Mouse (Mus musculus) c-Kit-positive CD71-positive TER-119-positive erythroid progenitor cells, embryonic 14.5 days (primary cell): ENCODE results near the gene Gm9508.
"Not testable (repeated sequence)": the region's sequence is repeated elsewhere in the genome, so short reads cannot be mapped to it uniquely, and the experiment has no call there.

ENCODE experiments used
- DNase-seq: peaks from one replicate; pipeline ENCODE4 v3.0.0-alpha.2; 2013; ENCODE audit warnings: low spot score

The Gm9508 gene

DNA sequence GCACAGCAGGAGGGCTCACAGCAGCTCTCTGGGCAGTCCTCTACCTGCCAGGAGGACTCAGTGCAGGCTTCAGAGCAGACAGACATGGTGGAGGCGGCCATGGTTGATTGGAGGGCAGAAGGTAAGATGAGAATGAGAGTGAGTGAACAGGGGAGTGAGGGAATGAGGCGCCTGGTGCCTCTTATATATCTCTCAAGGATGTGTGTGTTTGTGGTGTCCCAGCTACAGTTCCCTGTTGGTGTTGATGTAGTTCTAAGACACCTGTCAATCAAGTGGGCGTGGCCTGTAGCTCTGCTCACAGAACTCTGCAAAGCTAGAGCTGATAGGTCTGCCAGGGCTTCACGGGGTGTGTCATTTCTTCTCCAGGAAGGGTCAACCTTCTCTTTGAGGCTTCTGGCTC, at the start of gene Gm9508:
TSS of gene Gm9508 (minus strand) at position 101 of the 400 bp plus-strand sequence.
- DNase-seq, result no peak

DNA sequence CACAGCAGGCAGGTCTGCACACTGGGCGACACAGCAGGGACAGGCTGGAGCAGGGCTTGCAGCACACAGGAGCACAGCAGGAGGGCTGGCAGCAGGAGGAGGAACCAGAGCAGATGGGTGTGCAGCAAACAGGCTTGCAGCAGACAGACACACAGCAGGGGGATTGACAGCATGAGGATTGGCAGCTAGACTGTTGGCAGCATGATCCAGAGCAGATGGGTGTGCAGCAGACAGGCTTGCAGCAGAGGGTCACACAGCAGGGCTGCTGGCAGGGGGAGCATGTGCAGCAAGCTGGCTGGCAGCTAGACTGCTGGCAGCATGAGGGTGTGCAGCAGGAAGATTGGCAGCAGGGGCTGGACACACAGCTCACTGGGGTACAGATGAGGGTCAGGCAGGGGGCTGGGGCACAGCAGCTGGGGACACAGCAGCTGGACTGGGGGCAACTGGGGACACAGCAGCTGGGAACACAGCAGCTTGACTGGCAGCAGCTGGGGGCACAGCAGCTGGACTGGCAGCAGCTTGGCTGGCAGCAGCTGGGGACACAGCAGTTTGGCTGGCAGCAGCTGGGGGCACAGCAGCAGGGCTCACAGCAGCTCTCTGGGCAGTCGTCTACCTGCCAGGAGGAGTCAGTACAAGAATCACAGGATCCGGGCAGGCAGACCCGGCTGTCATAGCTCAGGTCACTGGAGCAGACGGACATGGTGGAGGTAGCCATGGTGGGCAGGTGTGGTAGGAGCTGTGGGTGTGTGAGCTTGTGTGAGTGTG, 45.1 kb upstream of the Gm9508 start, which contains the start of gene Gm18596:
TSS of gene Gm18596 (minus strand) at position 715 of the 765 bp plus-strand sequence.
- DNase-seq, result not testable (repeated sequence)

DNA sequence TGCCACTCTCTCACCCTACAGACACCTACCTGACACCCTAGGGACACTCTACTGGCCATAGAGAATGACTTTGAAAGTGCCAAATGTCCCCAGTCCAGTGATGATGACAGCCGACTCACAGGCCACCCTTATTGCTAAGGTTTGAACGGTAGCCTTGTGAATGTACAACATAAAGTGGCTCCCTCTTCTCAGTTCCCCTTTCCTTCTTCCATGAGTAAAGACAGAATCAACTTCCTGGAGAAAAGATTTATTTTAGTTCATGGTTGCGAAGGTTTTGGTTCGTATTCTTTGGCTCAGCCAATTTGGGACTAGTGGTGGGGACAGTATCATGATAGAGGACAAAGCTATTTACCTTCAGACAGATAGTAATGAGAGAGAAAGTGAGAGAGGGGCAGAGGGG, 41.9 kb upstream of the Gm9508 start:
- DNase-seq, result no peak

DNA sequence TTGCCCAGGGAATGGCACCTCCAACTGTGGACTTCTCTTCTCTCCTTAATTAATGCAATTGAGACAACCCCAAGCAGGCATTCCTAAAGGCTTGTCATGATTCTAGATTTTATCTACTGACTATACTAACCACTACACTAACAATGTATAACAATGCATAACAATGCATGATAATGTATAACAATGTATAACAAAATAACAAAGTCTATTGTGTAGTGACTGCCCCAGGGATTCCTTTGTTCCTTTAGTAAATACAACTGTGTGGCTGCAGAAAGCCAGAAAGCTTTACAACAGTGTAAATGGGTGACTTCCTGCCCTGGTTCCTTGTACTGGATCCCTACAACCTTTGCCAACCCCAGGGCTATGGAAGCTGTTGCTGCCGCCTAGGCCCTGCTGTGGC, 38.9 kb upstream of the Gm9508 start:
- DNase-seq, result no peak

DNA sequence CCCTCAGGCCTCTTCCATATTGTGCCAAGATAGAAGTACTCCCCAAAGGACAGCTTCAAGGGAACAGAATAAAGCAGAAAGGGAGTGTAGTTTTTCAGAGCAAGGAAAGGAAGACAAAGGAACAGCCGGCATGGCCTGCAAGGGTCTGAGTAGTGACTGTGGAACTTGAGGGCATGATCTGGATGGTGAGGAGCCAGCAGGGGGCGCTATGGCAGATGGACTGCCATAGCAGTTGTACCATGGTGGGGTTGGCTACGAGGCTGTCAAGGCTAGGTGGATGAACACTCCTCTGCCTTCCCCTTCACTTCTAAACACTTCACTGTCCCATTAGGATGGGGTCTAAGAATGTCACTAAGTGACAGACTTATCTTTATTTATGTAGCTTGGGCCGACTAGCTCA, 32.2 kb upstream of the Gm9508 start:
- DNase-seq, result peak; percentile 22

DNA sequence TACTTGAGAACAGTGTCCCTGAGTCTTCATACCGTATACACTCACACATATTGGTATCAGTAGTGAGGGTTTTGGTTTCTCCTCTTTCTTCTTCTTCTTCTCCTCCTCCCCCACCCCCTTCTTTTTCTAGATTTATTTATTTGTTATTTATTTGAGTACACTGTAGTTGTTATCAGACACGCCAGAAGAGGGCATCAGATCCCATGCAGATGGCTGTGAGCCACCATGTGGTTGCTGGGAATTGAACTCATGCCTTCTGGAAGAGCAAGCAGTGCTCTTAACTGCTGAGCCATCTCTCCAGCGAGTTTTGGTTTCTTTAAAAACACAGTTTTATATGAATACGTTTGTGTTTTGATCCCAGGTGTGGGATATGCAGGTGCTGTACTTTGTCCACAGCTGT, 31.2 kb upstream of the Gm9508 start:
- no peak for DNase-seq

DNA sequence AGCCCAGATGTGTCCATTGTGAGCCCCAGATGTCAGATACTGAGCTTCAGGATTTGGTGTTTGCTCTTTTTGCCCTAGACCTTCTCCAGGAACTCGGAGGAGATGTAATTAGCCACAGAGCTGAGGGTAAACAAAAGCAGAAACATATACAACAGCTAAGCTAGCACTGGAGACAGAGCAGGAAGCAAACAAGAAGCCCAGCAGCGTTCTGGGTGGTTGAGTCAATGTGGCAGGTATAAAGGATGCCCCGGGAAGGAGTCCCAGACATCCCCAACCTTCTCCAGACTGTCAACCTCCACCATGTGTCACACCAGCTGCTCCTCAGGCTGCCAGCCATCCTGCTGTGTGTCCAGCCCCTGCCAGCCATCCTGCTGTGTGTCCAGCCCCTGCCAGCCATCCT, 29.2 kb upstream of the Gm9508 start, which contains the start of gene Gm10100:
TSS of gene Gm10100 (plus strand) at position 301 of the 400 bp plus-strand sequence.
- DNase-seq, result no peak

DNA sequence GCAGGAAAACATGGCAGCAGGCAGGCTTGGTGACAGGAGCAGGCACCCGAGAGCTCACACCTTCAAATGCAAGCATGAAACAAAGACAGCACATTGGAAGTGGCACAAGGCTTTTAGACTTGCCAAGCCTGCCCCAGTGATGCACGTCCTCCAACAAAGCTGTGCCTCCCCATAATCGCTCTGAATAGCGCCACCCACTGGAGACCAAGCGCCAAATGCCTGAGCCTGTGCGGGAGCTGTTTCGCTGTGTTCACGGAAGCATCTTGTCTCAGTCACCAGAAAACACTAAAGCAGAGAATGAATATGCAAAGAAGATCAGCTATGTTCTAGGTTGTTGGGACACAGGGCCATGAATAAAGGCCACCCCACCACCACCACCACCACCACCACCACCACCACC, 27.8 kb upstream of the Gm9508 start:
- DNase-seq, result no peak

DNA sequence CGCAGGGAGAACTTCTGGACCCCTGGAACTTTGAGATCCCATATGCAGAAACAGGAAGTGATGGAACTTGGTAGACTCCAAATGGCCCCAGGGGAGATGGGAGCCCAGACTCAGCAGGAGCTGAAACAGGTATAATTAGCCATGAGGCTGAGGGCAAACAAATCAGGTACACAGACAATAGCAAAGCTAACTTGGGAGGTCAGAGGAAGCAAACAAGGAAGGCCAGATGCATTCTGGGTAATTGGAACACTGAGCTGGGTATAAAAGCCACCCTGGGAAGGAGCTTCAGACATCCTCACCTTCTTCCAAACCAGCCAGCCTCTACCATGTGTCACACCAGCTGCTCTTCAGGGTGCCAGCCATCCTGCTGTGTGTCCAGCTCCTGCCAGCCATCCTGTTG, 23.3 kb upstream of the Gm9508 start, which contains the start of gene Krtap12-1:
TSS of gene Krtap12-1 (plus strand) at position 301 of the 400 bp plus-strand sequence.
- DNase-seq, result not testable (repeated sequence)

DNA sequence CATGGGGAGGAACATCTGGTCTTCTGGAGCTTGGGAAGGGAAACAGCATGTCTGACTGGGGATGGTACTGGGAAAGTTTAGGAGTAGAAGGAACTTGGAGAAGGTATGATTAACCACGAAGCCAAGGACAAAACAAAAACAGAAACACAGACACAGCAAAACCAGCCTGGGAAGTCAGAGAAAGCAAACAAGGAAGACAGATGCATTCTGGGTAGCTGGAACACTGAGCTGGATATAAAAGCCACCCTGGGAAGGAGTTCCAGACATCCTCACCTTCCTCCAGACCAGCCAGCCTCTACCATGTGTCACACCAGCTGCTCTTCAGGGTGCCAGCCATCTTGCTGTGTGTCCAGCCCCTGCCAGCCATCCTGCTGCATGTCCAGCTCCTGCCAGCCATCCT, 18.5 kb upstream of the Gm9508 start, which contains the start of gene Gm10142:
TSS of gene Gm10142 (plus strand) at position 301 of the 400 bp plus-strand sequence.
- no peak for DNase-seq

DNA sequence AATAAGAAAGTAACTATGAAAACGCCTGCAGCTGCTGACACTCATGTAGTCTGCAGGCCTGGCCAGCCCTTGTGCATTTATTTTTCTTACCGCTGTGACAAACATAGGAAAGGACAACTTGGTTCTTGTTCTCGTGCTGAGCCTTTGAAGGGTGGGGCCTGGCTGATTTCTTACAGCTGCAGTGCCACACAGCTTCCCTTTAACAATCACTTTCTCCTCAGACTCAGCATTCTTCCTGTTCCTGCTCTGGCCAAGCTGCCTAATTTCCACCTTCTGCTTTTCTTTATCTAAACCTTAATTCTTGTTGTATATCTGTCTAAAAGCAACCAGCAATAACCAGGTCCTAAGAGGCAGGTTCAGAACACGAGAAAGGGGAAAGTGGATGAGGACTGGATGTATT, 16.7 kb upstream of the Gm9508 start:
- DNase-seq, result no peak

DNA sequence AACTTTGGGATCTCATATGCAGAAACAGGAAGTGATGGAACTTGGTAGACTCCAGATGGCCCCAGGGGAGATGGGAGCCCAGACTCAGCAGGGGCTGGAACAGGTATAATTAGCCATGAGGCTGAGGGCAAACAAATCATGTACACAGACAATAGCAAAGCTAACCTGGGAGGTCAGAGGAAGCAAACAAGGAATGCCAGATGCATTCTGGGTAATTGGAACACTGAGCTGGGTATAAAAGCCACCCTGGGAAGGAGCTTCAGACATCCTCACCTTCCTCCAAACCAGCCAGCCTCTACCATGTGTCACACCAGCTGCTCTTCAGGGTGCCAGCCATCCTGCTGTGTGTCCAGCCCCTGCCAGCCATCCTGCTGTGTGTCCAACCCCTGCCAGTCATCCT, 14.1 kb upstream of the Gm9508 start, which contains the start of gene Gm10024:
TSS of gene Gm10024 (plus strand) at position 301 of the 400 bp plus-strand sequence.
- DNase-seq, result not testable (repeated sequence)

DNA sequence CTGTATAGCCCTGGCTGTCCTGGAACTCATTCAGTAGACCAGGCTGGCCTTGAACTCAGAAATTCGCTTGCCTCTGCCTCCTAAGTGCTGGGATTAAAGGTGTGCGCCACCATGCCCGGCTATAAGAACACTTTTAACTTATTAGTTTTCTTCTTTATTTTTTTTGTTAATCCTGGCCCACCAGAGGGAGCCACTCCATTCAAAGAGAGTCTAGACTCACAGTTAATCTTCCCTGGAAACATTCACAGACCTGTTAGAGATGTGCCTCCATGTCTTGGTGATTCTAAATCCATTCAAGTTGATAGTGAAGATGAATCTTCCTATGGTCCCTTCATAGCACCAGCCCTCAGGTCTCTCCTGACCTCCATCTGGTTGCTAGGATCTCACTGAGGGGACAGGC, 12.8 kb upstream of the Gm9508 start:
- no peak for DNase-seq

DNA sequence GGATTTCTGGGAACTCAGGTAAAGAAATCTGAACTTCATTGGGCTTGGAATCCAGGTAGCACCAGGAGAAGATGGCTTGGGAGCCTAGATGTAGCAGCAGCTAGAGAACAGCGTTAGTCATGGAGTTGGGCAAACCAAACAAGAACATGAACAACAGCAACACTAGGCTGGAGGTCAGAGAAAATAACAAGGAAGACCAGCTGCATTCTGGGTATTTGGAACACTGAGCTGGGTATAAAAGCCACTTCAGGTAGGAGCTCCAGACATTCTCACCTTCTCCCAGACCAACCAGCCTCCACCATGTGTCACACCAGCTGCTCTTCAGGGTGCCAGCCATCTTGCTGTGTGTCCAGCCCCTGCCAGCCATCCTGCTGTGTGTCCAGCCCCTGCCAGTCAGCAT, 9.3 kb upstream of the Gm9508 start, which contains the start of gene Gm10272:
TSS of gene Gm10272 (plus strand) at position 301 of the 400 bp plus-strand sequence.
- DNase-seq, result no peak

DNA sequence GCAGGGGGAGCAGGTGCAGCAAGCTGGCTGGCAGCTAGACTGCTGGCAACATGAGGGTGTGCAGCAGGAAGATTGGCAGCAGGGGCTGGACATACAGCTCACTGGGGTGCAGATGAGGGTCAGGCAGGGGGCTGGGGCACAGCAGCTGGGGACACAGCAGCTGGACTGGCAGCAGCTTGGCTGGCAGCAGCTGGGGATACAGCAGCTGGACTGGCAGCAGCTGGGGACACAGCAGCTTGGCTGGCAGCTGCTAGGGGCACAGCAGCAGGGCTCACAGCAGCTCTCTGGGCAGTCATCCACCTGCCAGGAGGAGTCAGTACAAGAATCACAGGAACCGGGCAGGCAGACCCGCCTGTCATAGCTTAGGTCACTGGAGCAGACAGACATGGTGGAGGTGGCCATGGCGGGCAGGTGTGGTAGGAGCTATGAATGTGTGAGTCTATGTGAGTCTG, 6.7 kb downstream of the Gm9508 start, which contains the start of gene Gm19402:
TSS of gene Gm19402 (minus strand) at position 402 of the 452 bp plus-strand sequence.
- DNase-seq, result not testable (repeated sequence)

DNA sequence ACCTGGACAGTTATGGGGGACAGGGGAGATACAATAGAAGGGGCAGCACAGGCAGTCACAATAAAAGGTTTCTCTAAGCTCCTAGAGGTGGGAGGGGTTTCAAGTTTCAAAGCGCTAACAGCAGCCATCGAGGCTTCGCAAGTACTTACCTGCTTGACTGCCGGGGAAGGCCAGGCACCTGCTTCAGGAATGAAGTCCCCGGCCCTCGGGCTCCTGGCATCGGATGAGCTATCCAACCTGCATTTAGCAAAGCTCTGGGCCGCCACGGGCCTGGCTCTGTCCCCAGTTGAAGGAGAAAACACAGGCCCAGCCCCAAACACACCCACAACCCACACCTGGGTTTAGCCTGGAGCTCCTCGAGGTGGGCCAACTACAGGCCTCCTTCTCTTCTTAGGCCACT, 10.0 kb downstream of the Gm9508 start:
- DNase-seq, result no peak

DNA sequence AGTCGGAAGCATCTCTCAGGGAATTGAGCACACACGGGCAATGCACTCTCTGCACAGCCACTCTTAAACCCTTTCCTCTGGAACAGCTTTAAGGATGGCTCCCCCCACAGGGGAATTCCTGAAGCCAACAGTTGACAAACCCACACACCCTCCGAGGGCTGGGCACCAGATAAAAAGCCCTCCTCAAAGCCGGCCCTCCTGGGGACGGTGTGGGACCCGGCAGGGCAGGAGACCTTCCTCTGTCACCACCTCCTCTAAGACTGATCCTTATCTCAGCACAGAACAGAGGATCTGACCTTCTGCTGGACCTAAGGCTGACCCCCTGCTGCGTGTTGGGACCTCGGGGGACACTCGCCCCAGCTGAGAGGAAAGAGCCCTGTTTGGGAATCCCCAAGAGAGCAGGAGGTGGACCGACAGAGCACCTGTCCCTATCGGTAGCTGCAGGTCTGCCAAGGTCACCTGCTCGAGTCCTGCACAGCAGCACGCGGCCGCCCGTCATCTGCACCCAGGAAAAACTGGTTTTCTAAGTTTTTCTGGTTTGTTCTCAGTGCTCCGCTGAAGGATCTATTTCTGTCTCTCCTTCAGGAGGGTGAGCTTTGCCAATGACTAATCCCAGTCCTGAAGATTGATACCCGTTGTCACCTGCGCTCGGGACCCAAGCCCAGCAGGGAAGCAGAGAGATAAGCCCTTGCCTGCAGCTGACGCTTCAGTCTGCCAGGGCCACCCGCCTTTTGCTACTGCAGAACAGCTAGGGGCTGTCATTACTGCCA, 11.0 kb downstream of the Gm9508 start, which contains the start of gene Tspear:
TSS of gene Tspear (plus strand) at position 675 of the 770 bp plus-strand sequence.
- no peak for DNase-seq

DNA sequence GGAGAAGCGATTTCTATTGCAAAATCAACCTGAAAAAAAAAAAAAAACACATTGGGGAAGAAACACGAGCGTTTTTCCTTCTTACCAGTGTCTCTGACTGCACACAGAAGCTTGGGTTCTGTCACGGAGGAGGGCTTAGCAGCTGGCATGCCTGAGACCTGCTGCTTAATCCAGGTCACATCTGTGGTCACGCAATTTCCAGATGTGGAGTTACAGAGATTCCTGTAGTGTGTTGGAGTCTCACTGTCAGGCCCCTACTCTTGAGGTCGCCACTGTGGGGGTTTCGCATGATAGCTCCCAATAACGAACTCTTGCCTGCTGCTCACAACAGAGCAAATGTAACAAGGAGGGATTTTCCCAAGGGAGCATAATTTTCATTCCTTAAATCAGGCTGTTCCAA, 12.9 kb downstream of the Gm9508 start:
- DNase-seq, result no peak

DNA sequence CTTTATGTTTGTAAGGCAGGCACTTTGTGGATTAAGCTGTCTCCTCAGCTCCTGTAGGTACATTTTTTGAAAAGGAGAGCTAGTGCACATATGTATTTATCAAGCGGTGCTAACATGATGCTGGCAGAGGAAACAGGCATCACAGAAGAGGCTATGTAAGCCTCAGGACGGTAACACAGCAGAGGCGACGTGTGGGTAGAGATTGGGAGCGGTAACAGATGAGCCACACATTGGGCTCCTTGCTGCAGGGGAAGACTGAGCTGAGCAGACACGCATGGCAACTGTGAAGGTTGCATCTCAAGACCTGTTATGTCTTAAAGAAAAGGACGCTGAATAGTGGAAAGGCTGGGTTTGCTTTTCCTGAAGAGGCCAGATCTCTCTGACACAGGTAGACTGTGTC, 14.0 kb downstream of the Gm9508 start:
- no peak for DNase-seq

DNA sequence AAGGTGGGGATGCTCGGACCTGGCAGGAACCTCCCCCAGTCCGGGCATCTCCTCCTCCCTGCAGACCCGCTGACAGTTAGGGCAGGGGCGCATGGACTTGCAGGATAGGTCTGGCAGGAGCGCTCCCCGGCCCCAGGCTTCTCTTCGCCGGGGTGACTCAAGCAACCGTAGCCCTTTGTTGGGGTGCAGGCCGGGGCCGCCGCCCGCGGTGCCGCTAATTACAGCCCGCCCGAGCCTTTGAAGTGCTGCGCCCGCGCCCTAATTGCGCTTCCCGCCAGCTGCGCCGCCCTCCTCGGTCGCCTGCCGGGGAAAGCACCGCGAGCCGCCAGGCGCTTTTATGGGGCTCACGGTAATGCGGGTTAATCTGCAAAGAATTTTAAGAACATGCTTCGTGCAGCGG, 19.5 kb downstream of the Gm9508 start:
- DNase-seq, result no peak

DNA sequence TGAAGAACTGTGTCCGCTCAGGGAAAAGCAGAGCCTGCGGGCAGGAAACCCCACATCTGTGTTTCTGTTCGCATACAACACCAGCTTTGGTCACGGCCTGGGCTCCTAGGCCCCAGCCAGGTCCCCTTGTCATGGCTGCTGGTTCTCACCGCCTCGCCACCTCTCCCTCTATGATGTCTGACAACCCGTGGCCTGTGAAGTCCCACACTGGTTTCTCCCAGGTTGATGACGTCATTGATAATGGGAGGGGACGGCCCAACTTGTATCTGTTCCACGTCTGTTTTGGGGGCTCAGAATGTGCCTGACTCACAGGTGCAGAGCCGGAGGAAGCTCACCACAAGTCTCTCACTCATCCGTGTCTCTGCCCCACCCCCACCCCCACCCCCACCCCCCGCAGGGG, 23.3 kb downstream of the Gm9508 start:
- no peak for DNase-seq

DNA sequence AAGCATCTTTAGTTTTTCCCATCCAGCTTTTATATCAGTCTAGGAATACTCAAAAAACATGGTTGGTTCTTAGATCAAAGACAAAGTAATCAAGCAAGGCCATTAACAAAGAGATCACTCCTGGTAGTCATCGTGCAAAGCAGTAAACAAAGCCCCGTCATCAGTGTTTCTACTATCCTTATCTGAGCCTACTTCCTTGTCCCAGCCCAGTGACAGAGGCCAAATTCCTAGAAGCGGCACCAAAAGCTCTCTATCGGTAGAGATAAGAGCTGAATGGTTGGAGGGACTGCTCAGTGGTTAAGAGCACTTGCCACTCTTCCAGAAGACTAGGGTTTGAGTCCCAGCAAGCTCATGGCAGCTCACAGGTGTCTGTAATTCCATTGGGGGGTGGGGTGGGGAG, 25.5 kb downstream of the Gm9508 start:
- DNase-seq, result peak; percentile 59

DNA sequence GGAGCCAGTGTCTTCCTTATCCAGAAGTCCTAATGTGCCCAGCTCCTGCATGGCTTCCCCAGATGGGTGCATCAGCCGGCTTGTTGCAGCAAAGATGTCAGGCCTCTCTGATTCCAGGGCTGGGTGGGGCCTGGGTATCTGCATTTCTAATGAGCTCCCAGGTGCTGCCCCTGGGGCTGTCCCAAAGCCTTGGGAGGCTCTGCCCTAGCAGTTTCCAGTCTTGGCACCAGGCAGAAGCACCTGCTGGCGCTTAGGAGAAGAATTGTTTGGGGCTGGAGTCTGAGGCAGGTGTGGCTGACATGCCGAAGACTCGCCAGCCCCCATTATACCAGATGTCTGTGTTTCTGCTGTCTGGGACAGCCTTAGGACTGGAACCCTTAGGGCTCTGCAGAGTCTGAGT, 26.3 kb downstream of the Gm9508 start:
- no peak for DNase-seq
